Mouse (Mus musculus): ENCODE data around the gene Pitpnc1. TPM values are rescaled to one million over a fixed set of nuclear protein-coding genes. Genes with fewer than 3 reads are reported as not detected.

Gene Pitpnc1
- polyA plus RNA-seq, 2 experiments = 3.0 to 5.8 TPM

DNA sequence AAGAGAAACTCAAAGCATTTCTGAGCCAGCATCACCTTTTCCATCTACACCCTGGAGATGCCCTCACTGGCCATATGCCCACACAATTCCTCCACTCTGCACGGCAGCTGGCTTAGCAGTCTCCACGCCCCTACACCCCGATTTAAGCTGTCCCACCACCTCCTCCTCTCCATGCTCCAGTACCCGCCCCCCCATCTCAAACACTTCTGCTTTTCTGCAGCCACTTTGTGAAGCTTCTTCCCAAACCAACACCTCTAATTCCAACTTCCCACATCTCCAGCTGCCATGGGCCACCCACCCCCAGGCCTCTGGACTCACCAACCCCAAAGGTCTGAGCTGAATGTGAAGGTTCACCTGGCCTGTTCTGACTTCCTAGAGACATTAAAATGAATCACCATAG is 168.4 kb downstream of the Pitpnc1 start:
- no peak for ATAC-seq (ENCODE audit: insufficient read depth)
- H3K9ac ChIP-seq (replicated peaks) = no peak overlapping the region
- no peaks in the 10 kb centered on the region for H3K36me3 ChIP-seq (replicated peaks; ENCODE audit: control insufficient read depth, insufficient read depth, low read depth)
- no peaks in the 10 kb centered on the region for H3K27me3 ChIP-seq (ENCODE audit: control insufficient read depth, insufficient read depth, low read length)
- TF ChIP-seq CTCF (IDR thresholded peaks at IDR 0.05; ENCODE audit: low read depth) = no peak
- no peak for TF ChIP-seq EP300 (IDR thresholded peaks at IDR 0.05; ENCODE audit: low read depth)
- peaks cover 2% of the 10 kb centered on the region for H3K9me3 ChIP-seq (ENCODE audit: control insufficient read depth, low read length)
- H3K4me2 ChIP-seq (ENCODE audit: low read depth) = no peak overlapping the region
- H3K4me3 ChIP-seq (ENCODE audit: insufficient read depth in 1 of 2, low read depth in 2 of 2, low read length in 2 of 2) = no peak overlapping the region
- H3K4me1 ChIP-seq (replicated peaks; ENCODE audit: control insufficient read depth in 2 of 2, insufficient read depth in 2 of 2, low read length in 1 of 2) = no peaks in the 10 kb centered on the region
- no peak for DNase-seq (ENCODE audit: low read depth in 3 of 3, low spot score in 3 of 3)
- no peak overlapping the region for H3K27ac ChIP-seq
- 77% methylated on average over 4 of the region's 4 CpGs for WGBS (ENCODE audit: insufficient replicate concordance)

DNA sequence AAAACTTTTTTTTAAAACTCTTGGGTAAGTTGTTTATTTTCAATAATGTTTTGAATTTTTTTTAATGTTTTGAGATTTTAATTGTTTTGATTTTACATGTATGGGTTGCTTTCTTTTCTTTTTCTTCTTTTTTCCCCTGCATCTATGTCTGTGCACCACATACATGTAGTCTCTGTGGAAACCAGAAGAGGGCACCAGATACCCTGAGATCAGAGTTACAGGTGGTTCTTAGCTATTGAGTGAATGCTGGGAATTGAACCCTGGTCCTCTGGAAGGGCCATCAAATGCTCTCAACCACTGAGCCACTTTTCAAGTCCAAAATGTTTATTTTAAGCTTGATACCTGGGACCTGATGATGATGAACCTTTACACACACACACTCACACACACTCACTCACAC is 170.3 kb downstream of the Pitpnc1 start:
- Histone ChIP-seq H3K9me3 (ENCODE audit: control insufficient read depth, low read length) (peaks cover 2% of the 10 kb centered on the region), H3K27me3 (ENCODE audit: control insufficient read depth, insufficient read depth, low read length) (no peaks in the 10 kb centered on the region), H3K36me3 (replicated peaks; ENCODE audit: control insufficient read depth, insufficient read depth, low read depth) (no peaks in the 10 kb centered on the region), H3K4me2 (ENCODE audit: low read depth) (no peak overlapping the region), H3K27ac (no peak overlapping the region), H3K4me3 (ENCODE audit: insufficient read depth in 1 of 2, low read depth in 2 of 2, low read length in 2 of 2) (no peak overlapping the region), H3K4me1 (replicated peaks; ENCODE audit: control insufficient read depth in 2 of 2, insufficient read depth in 2 of 2, low read length in 1 of 2) (no peaks in the 10 kb centered on the region), H3K9ac (replicated peaks) (no peak overlapping the region)
- no peak for ATAC-seq (ENCODE audit: insufficient read depth)
- no peak for TF ChIP-seq EP300 (IDR thresholded peaks at IDR 0.05; ENCODE audit: low read depth)
- 0 out of 2 replicates have a peak, but pooled peaks have one; percentile 8 for TF ChIP-seq CTCF (IDR thresholded peaks at IDR 0.05; ENCODE audit: low read depth)
- no peak for DNase-seq (ENCODE audit: low read depth in 3 of 3, low spot score in 3 of 3)

DNA sequence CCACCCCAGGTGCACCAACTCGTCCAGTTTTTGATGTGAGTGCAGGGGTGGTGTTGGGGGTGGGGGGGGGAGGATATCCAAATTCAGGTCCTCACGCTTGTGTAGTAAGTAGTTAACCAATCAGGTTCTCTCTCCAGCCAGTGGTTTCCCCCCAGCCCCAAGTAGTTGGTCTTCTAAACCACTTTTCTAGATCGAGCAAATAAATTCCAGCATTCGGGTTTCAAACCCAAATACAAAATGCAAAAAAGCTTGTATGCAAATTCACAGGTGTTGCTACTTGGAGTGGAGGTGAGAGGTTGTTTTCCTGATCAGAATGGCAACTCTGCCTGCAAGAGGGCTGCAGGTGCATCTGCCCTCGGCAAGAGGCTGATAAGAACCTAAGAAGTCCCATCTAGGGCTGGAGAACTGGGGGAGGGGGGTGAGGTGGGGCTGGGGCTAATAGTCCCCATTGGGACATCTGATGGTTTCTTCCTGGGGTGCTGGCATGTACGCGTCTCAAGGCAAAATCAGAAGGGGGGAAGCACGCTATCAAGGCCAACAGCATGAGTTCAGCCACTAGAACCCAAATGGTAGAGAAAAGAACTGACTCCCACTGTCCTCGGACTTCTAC is 170.9 kb downstream of the Pitpnc1 start:
- H3K36me3 ChIP-seq (replicated peaks; ENCODE audit: control insufficient read depth, insufficient read depth, low read depth) = no peaks in the 10 kb centered on the region
- H3K4me2 ChIP-seq (ENCODE audit: low read depth) = no peak overlapping the region
- no peak overlapping the region for H3K27ac ChIP-seq
- no peak for DNase-seq (ENCODE audit: low read depth in 3 of 3, low spot score in 3 of 3)
- TF ChIP-seq CTCF (IDR thresholded peaks at IDR 0.05; ENCODE audit: low read depth) (no peak), EP300 (IDR thresholded peaks at IDR 0.05; ENCODE audit: low read depth) (no peak)
- WGBS (ENCODE audit: insufficient replicate concordance) = 69% methylated on average over 9 of the region's 9 CpGs
- H3K9me3 ChIP-seq (ENCODE audit: control insufficient read depth, low read length) = peaks cover 2% of the 10 kb centered on the region
- no peaks in the 10 kb centered on the region for H3K4me1 ChIP-seq (replicated peaks; ENCODE audit: control insufficient read depth in 2 of 2, insufficient read depth in 2 of 2, low read length in 1 of 2)
- no peak for ATAC-seq (ENCODE audit: insufficient read depth)
- H3K4me3 ChIP-seq (ENCODE audit: insufficient read depth in 1 of 2, low read depth in 2 of 2, low read length in 2 of 2) = no peak overlapping the region
- no peaks in the 10 kb centered on the region for H3K27me3 ChIP-seq (ENCODE audit: control insufficient read depth, insufficient read depth, low read length)
- no peak overlapping the region for H3K9ac ChIP-seq (replicated peaks)

DNA sequence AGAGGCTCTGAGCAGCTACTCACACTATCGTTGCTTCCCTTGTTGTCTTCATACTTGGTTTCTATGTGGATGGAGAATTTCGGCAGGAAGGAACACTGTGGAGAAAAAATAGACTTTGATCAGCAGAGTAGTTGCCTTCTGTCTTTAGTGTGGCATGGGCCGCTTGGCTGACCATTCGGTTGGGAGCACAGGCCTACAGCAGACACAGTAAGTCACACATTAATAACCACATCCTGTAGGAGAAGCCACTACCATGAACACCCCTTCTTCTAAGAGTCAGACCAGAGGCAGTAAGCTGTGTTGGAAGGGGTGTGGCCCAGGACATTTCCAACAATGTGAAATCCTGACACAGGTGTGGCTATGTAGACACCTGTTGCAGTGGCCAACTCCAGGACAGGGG is 174.3 kb downstream of the Pitpnc1 start:
- Histone ChIP-seq H3K4me2 (ENCODE audit: low read depth) (no peak overlapping the region), H3K4me1 (replicated peaks; ENCODE audit: control insufficient read depth in 2 of 2, insufficient read depth in 2 of 2, low read length in 1 of 2) (no peaks in the 10 kb centered on the region), H3K9ac (replicated peaks) (no peak overlapping the region), H3K9me3 (ENCODE audit: control insufficient read depth, low read length) (peaks cover 2% of the 10 kb centered on the region), H3K27me3 (ENCODE audit: control insufficient read depth, insufficient read depth, low read length) (no peaks in the 10 kb centered on the region), H3K4me3 (ENCODE audit: insufficient read depth in 1 of 2, low read depth in 2 of 2, low read length in 2 of 2) (no peak overlapping the region), H3K36me3 (replicated peaks; ENCODE audit: control insufficient read depth, insufficient read depth, low read depth) (no peaks in the 10 kb centered on the region), H3K27ac (no peak overlapping the region)
- ATAC-seq (ENCODE audit: insufficient read depth) (no peak), DNase-seq (ENCODE audit: low read depth in 3 of 3, low spot score in 3 of 3) (no peak)
- WGBS (ENCODE audit: insufficient replicate concordance) = 59% methylated on average over 4 of the region's 4 CpGs
- TF ChIP-seq EP300 (IDR thresholded peaks at IDR 0.05; ENCODE audit: low read depth) = no peak

DNA sequence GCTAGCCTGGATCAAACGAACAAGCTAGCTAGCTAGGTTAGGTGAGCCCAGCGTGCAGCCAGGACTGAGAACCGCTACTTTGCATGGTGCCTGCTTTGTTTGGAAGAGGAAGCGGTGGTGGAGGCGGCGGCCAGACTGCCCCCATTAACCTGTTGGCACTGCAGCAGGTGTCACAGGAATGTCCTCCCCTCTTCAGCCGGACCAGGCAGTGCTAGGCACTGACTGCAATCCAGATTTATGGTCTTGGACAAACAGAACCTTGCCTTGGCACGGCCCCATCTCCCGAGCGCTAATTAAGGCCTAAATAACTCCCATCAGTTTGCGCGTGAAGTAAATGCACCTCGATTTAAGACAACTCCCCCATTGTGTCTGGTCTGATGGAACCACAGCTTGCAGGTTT is 178.5 kb downstream of the Pitpnc1 start:
- no peaks in the 10 kb centered on the region for H3K27me3 ChIP-seq (ENCODE audit: control insufficient read depth, insufficient read depth, low read length)
- 84% methylated on average over 13 of the region's 13 CpGs for whole genome bisulfite sequencing (ENCODE audit: insufficient replicate concordance)
- H3K4me3 ChIP-seq (ENCODE audit: insufficient read depth in 1 of 2, low read depth in 2 of 2, low read length in 2 of 2) = no peak overlapping the region
- H3K4me2 ChIP-seq (ENCODE audit: low read depth) = no peak overlapping the region
- no peaks in the 10 kb centered on the region for H3K4me1 ChIP-seq (replicated peaks; ENCODE audit: control insufficient read depth in 2 of 2, insufficient read depth in 2 of 2, low read length in 1 of 2)
- H3K9me3 ChIP-seq (ENCODE audit: control insufficient read depth, low read length) = no peaks in the 10 kb centered on the region
- no peaks in the 10 kb centered on the region for H3K36me3 ChIP-seq (replicated peaks; ENCODE audit: control insufficient read depth, insufficient read depth, low read depth)
- ATAC-seq (ENCODE audit: insufficient read depth) (no peak), DNase-seq (ENCODE audit: low read depth in 3 of 3, low spot score in 3 of 3) (no peak)
- H3K9ac ChIP-seq (replicated peaks) = no peak overlapping the region
- TF ChIP-seq CTCF (IDR thresholded peaks at IDR 0.05; ENCODE audit: low read depth) = no peak
- no peak overlapping the region for H3K27ac ChIP-seq
